Mouse (Mus musculus): ENCODE results near the gene Olfr13. TPM values are rescaled to one million over a fixed set of nuclear protein-coding genes. Genes with fewer than 3 reads are reported as not detected.
"Not testable (repeated sequence)": the region's sequence is repeated elsewhere in the genome, so short reads cannot be mapped to it uniquely, and the experiment has no call there.

Olfr13 gene
- polyA plus RNA-seq, 1 experiment from 2014 or later = not detected

DNA sequence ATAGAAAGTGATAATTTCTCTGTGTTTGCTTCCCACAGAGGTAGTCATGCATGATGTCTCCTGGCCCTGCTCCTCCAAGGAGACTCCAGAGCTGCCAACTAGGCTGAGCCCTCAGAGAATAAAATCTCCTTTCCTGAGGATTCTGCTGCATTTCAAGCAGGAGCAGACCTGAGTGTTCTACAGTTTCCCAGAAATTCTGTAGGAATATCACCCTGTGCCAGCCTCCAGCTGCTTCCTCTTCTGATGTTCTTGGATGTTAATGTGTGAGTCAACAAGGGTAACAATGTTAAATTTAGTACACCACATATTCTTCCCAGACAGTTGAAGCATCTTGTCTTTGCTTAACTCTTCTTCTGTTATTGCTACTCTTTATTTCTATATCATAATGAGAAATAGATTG is 40.9 kb downstream of the Olfr13 start, which contains the start of gene Olfr434:
Gene Olfr434 (plus strand): TSS at position 149 of the 400 bp plus-strand sequence.
- not testable (repeated sequence) for H3K9ac ChIP-seq; H3K4me3 ChIP-seq; H3K9me3 ChIP-seq (replicated peaks); H3K4me1 ChIP-seq; H3K36me3 ChIP-seq (ENCODE audit: poor library complexity, severe bottlenecking); H3K27ac ChIP-seq; H3K4me2 ChIP-seq; ATAC-seq; H3K27me3 ChIP-seq

Other genes starting within 250 kb of the Olfr13 start
- not detected in 2 replicates for gene Olfr444, start 223.1 kb upstream of the Olfr13 start, polyA plus RNA-seq (2015; fragmentation: Nextera tagmentation; extraction: Ambion mirVana)
- not detected in 2 replicates for gene Olfr441, start 65.8 kb upstream of the Olfr13 start, polyA plus RNA-seq (2015; fragmentation: Nextera tagmentation; extraction: Ambion mirVana)
- not detected in 2 replicates for gene Olfr237-ps1, start 25.6 kb upstream of the Olfr13 start, polyA plus RNA-seq (2015; fragmentation: Nextera tagmentation; extraction: Ambion mirVana)
- gene Olfr437, start 8.9 kb upstream of the Olfr13 start, polyA plus RNA-seq (2015; fragmentation: Nextera tagmentation; extraction: Ambion mirVana) = not detected in 2 replicates
- not detected in 2 replicates for gene Olfr435, start 25.0 kb downstream of the Olfr13 start, polyA plus RNA-seq (2015; fragmentation: Nextera tagmentation; extraction: Ambion mirVana)
- not detected in 2 replicates for gene Olfr434, start 40.9 kb downstream of the Olfr13 start, polyA plus RNA-seq (2015; fragmentation: Nextera tagmentation; extraction: Ambion mirVana)
- gene Olfr47, start 59.4 kb downstream of the Olfr13 start, polyA plus RNA-seq (2015; fragmentation: Nextera tagmentation; extraction: Ambion mirVana) = not detected in 2 replicates
- gene Arhgef5, start 93.4 kb downstream of the Olfr13 start, polyA plus RNA-seq (2015; fragmentation: Nextera tagmentation; extraction: Ambion mirVana) = 1.5 and 2.4 TPM in 2 replicates
- gene Nobox, start 137.4 kb downstream of the Olfr13 start, polyA plus RNA-seq (2015; fragmentation: Nextera tagmentation; extraction: Ambion mirVana) = not detected in 2 replicates

Data from forebrain, embryonic 13.5 days (tissue).